Mouse (Mus musculus): ENCODE measurements around the gene Pde12. TPM values are rescaled to one million over a fixed set of nuclear protein-coding genes. Genes with fewer than 3 reads are reported as not detected.

Pde12 gene
- polyA plus RNA-seq, 1 experiment = 3.9 TPM

GRCm38 (mm10) chr14:26637025-26637850 lies 32.4 kb downstream of the Pde12 start:
- DNase-seq = peak; percentile 78

GRCm38 (mm10) chr14:26626605-26627140 lies 43.0 kb downstream of the Pde12 start:
- H3K36me3 ChIP-seq (ENCODE audit: control insufficient read depth, insufficient read depth, low read length) = peaks cover 7% of the 10 kb centered on the region
- TF ChIP-seq POLR2A (IDR thresholded peaks at IDR 0.05; ENCODE audit: low read depth, low read length) (no peak), CTCF (conservative IDR thresholded peaks at IDR 0.05; ENCODE audit: insufficient read depth, insufficient read length, low read depth, low read length) (no peak)
- H3K4me1 ChIP-seq (ENCODE audit: control insufficient read depth, insufficient read depth, low read length) = peaks cover 4% of the 10 kb centered on the region; the same call in 1 of the 2 replicates
- peak; percentile 63 for DNase-seq
- no peaks in the 10 kb centered on the region for H3K27me3 ChIP-seq (replicated peaks; ENCODE audit: control insufficient read depth, insufficient read depth, low read length)
- WGBS = 66% methylated on average over 5 of the region's 5 CpGs
- H3K4me3 ChIP-seq (ENCODE audit: insufficient read depth, low read depth, low read length) = no peak overlapping the region
- H3K27ac ChIP-seq (ENCODE audit: insufficient read depth, low read depth, low read length) = peak overlapping the region; percentile 83

More at GRCm38 (mm10) chr14:26637025-26637850, 32.4 kb downstream of the Pde12 start:
- Histone ChIP-seq H3K27ac (ENCODE audit: insufficient read depth, low read depth, low read length) (peak overlapping the region; percentile 88), H3K4me3 (ENCODE audit: insufficient read depth, low read depth, low read length) (peak overlapping the region; percentile 32), H3K4me1 (ENCODE audit: control insufficient read depth, insufficient read depth, low read length) (peaks cover 7% of the 10 kb centered on the region; the same call in 1 of the 2 replicates), H3K27me3 (replicated peaks; ENCODE audit: control insufficient read depth, insufficient read depth, low read length) (no peaks in the 10 kb centered on the region), H3K36me3 (ENCODE audit: control insufficient read depth, insufficient read depth, low read length) (peaks cover 2% of the 10 kb centered on the region; the same call in 1 of the 2 replicates)
- no peak for TF ChIP-seq CTCF (conservative IDR thresholded peaks at IDR 0.05; ENCODE audit: insufficient read depth, insufficient read length, low read depth, low read length)
- WGBS = 10% methylated on average over 17 of the region's 17 CpGs

- TF ChIP-seq POLR2A (IDR thresholded peaks at IDR 0.05; ENCODE audit: low read depth, low read length) = no peak
- TF ChIP-seq CTCF (conservative IDR thresholded peaks at IDR 0.05; ENCODE audit: insufficient read depth, insufficient read length, low read depth, low read length) = no peak
- Histone ChIP-seq H3K27me3 (replicated peaks; ENCODE audit: control insufficient read depth, insufficient read depth, low read length) (no peaks in the 10 kb centered on the region), H3K4me1 (ENCODE audit: control insufficient read depth, insufficient read depth, low read length) (peaks cover 4% of the 10 kb centered on the region; the same call in 1 of the 2 replicates), H3K4me3 (ENCODE audit: insufficient read depth, low read depth, low read length) (no peak overlapping the region), H3K27ac (ENCODE audit: insufficient read depth, low read depth, low read length) (no peak overlapping the region), H3K36me3 (ENCODE audit: control insufficient read depth, insufficient read depth, low read length) (peaks cover 14% of the 10 kb centered on the region)
- 74% methylated on average over 4 of the region's 4 CpGs for WGBS
- DNase-seq = no peak
These were observed 44.4 kb downstream of the Pde12 start for GRCm38 (mm10) chr14:26625301-26625700.

DNA sequence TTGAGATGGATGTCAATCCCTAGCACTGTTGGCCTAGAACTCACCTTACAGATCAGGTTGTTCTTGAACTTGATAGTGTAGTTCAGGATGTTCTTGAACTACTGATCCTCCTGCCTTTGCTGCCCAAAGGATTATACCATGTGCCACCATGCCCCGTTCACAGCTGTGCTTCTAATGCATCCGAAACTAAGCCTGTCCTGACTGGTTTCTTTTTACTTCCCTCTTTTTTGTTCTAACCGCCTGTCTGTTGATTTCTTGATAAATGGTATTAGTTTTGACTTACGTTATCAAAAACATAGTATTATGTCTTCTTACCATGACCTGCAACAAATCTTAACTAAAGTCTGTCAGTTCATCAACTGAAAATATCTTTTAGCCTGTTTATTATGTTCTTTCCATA lies 59.0 kb downstream of the Pde12 start:
- Histone ChIP-seq H3K36me3 (ENCODE audit: control insufficient read depth, insufficient read depth, low read length) (peaks cover 6% of the 10 kb centered on the region), H3K27me3 (replicated peaks; ENCODE audit: control insufficient read depth, insufficient read depth, low read length) (no peaks in the 10 kb centered on the region), H3K4me3 (ENCODE audit: insufficient read depth, low read depth, low read length) (no peak overlapping the region), H3K4me1 (ENCODE audit: control insufficient read depth, insufficient read depth, low read length) (no peaks in the 10 kb centered on the region), H3K27ac (ENCODE audit: insufficient read depth, low read depth, low read length) (no peak overlapping the region)
- DNase-seq = no peak
- TF ChIP-seq POLR2A (IDR thresholded peaks at IDR 0.05; ENCODE audit: low read depth, low read length) (no peak), CTCF (conservative IDR thresholded peaks at IDR 0.05; ENCODE audit: insufficient read depth, insufficient read length, low read depth, low read length) (no peak)
- WGBS = 94% methylated on average over 4 of the region's 4 CpGs

Other genes with a start within 250 kb of the Pde12 start
- 19.3 and 20.0 TPM in 2 replicates for gene Slmap, start 135.0 kb downstream of the Pde12 start, polyA plus RNA-seq (2012; rRNA removed)
- gene Dennd6a, start 96.0 kb downstream of the Pde12 start, polyA plus RNA-seq (2012; rRNA removed) = 11.5 and 12.0 TPM in 2 replicates
- gene Arf4, start 31.8 kb downstream of the Pde12 start, polyA plus RNA-seq (2012; rRNA removed) = 96.1 and 120 TPM in 2 replicates
- 0.10 and 0.19 TPM in 2 replicates for gene Dnah12, start 23.4 kb upstream of the Pde12 start, polyA plus RNA-seq (2012; rRNA removed)
- gene Asb14, start 224.7 kb upstream of the Pde12 start, polyA plus RNA-seq (2012; rRNA removed) = 0.12 and 0.81 TPM in 2 replicates

Data from kidney, adult 2 months (tissue).